Mouse (Mus musculus): ENCODE measurements at regions not wholly inside any gene's neighbourhood (a gene's known extent, or its start where the extent isn't known, plus 50 kb on each side); places are given as distances from the start of the nearest gene placed in this dataset.

GRCm38 (mm10) chr9:91077490-91077889 lies 284.7 kb upstream of the Zic4 start:
- TF ChIP-seq USF1 (IDR thresholded peaks at IDR 0.05; ENCODE audit: low read depth) (no peak), CTCF (IDR thresholded peaks at IDR 0.05; ENCODE audit: control insufficient read depth, insufficient read depth, insufficient read length) (no peak)
